Mouse (Mus musculus) forebrain, embryonic 10.5 days (tissue): Measurements from ENCODE around the gene Etfrf1. TPM values are rescaled to one million over a fixed set of nuclear protein-coding genes. Genes with fewer than 3 reads are reported as not detected.

ENCODE experiments used
- DNase-seq: peaks from one replicate; pipeline ENCODE4 v3.0.0-alpha.2; 2017; ENCODE audit warnings: low spot score; ENCODE audit errors: extremely low spot score
- H3K27ac ChIP-seq: fragments of 300-500 bp; sonication (generic); 2 replicates; pipeline ENCODE4 v1.5.1; 2016; ENCODE audit warnings: mild to moderate bottlenecking
- H3K27me3 ChIP-seq: fragments of 300-500 bp; sonication (generic); 2 replicates; pipeline ENCODE4 v1.6.1; 2016; ENCODE audit warnings: mild to moderate bottlenecking; ENCODE audit not compliant: poor library complexity, severe bottlenecking
- H3K36me3 ChIP-seq: fragments of 300-500 bp; sonication (generic); replicated peaks from 2 replicates; pipeline ENCODE4 v1.6.1; 2016; ENCODE audit warnings: mild to moderate bottlenecking, moderate library complexity
- H3K4me1 ChIP-seq: fragments of 300-500 bp; sonication (generic); 2 replicates; pipeline ENCODE4 v1.6.1; 2016
- H3K4me3 ChIP-seq: fragments of 300-500 bp; sonication (generic); 2 replicates; pipeline ENCODE4 v1.5.1; 2016; ENCODE audit warnings: mild to moderate bottlenecking, moderate library complexity
- H3K9me3 ChIP-seq: fragments of 300-500 bp; sonication (generic); 2 replicates; pipeline ENCODE4 v1.6.1; 2016; ENCODE audit warnings: mild to moderate bottlenecking, moderate library complexity
- WGBS: fragments of 180-500 bp; shearing (Covaris S2); methylation state at CpG from one replicate; pipeline ENCODE4 v1.1.7; 2016; 5-methylcytosine and 5-hydroxymethylcytosine counted together
- polyA plus RNA-seq: library from polyadenylated mRNA; unstranded; fragments of >200 nt; fragmentation: Nextera tagmentation; extraction: Ambion mirVana; gene quantifications from 2 replicates; pipeline ENCODE4 v1.2.1, GENCODE M21; 2016

Etfrf1 gene
- 34.1 and 35.4 TPM in 2 replicates for polyA plus RNA-seq

DNA sequence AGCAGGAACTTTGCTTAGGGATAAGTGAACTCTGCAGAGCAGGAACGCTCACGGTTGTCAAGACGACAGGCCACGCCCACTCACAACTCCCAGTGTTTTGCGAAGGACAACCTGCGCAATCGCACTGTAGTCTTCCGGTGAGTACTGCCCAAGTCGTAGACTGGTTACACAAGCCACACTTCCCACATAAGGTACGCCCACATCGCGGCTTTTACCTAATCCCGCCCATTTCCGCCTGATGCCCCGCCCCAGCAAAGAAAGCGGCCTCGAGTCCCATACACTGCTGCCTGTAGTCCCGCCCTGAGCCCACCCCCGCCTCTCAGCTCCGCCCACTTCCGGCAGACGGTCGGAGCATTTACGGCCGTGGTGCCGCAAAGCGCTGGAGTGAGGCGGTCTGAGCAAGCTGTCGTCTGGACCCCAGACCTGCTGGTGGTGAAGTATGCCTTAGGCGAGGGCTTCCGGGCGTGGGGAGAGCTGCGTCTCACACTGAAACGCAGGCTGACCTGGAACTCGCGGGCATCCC is at the start of gene Etfrf1, which contains the start of gene Casc1:
Gene Etfrf1, plus strand, starts transcription at position 319 of the 523 bp plus-strand sequence.
Gene Casc1, minus strand, starts transcription at position 190 of the 523 bp plus-strand sequence.
- peak within 1 kb of the TSS; percentile 77 for H3K4me3 ChIP-seq
- no peaks in the 10 kb centered on the region for H3K27me3 ChIP-seq
- WGBS = under 1% methylated on average over 36 of the region's 36 CpGs
- DNase-seq = peak; percentile 100
- no peaks in the 10 kb centered on the region for H3K9me3 ChIP-seq
- peak within 1 kb of the TSS; percentile 95 for H3K27ac ChIP-seq
- peaks cover 3% of the 10 kb centered on the region; the same call in 1 of the 2 replicates for H3K36me3 ChIP-seq
- H3K4me1 ChIP-seq = peaks cover 18% of the 10 kb centered on the region

DNA sequence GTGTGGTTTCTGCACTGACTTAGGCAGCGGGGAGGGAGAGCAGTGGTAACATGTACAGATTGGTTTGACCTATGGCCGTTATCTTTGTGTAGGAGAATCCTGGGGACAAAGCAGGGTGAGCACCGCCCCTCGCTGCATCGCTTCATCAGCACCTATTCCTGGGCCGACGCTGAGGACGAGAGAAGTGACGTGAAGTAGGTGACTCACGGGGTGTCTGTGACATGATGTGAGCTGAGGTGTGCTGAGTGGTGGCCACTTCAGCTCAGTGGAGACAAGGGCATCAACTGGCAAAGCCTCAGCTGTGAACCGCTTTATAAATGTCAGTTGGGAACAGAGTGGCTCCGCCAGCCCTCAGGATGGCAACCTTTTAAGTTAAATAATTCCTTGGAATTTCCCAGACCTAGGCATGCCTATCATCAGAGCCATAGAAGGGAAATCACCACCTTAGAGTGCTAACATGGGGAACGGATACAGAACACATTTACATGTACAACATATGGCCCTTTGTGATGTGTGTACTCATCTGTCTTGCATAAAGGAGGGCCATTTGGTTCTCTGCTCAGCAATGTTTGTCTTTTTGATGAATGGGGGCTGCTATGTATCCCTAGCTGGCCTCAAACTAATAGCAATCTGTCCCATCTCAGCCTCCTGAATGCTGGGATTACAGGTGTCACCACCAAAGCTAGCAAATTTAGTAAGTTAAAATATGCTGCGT is 38.9 kb upstream of the Etfrf1 start:
- H3K4me3 ChIP-seq = no peak overlapping the region
- peaks cover 47% of the 10 kb centered on the region for H3K4me1 ChIP-seq
- H3K36me3 ChIP-seq = no peaks in the 10 kb centered on the region
- H3K27ac ChIP-seq = no peak overlapping the region
- WGBS = 87% methylated on average over 14 of the region's 14 CpGs
- no peak for DNase-seq
- H3K9me3 ChIP-seq = no peaks in the 10 kb centered on the region
- peaks cover 53% of the 10 kb centered on the region for H3K27me3 ChIP-seq

DNA sequence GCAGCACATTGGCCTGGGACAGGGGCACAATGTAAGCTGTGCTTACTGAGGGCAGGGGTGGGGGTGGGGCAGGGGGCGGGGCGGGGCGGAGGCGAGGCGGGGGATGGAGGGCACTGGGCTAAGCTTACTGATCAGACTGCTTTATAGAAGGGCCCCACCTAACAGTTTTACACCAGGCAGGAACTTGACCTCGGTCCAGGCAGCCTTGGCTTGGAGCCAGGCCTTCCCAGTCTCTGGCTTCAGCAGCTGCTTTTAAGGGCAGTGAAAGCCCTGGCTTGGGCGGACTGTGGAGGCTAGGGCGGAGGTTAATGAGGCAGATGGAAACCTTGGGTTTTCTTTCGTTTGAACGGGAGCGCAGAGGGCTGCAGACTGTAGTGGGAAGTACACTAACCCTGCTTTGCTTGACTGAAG is 37.1 kb upstream of the Etfrf1 start:
- Histone ChIP-seq H3K4me3 (peak overlapping the region; percentile 36), H3K4me1 (peaks cover 55% of the 10 kb centered on the region), H3K36me3 (no peaks in the 10 kb centered on the region), H3K9me3 (no peaks in the 10 kb centered on the region), H3K27ac (peak overlapping the region; percentile 78), H3K27me3 (peaks cover 69% of the 10 kb centered on the region)
- DNase-seq = peak; percentile 62
- WGBS = 1% methylated on average over 11 of the region's 11 CpGs

DNA sequence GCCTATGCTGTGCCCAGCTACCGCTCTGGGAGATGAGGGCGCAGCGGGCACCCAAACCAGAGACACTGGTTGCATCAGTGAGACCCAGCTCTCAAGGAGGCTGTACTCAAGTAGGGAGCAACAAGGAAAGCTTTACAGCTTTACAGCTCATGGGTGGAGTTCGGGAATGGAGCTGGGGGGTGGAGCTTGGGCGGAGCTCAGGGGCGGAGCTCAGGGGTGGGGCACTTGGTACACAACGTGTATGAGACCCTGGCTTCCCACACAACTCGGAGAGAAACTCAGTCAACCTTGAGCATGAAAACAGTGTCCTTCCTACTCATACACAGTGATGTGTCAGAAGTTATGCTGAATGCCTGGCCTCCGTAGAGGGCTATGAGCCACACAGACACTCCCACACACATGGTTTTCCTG is 35.4 kb upstream of the Etfrf1 start:
- no peak for DNase-seq
- Histone ChIP-seq H3K27ac (no peak overlapping the region), H3K27me3 (peaks cover 74% of the 10 kb centered on the region), H3K36me3 (no peaks in the 10 kb centered on the region), H3K4me3 (no peak overlapping the region), H3K9me3 (no peaks in the 10 kb centered on the region), H3K4me1 (peaks cover 60% of the 10 kb centered on the region)
- 38% methylated on average over 9 of the region's 9 CpGs for WGBS

DNA sequence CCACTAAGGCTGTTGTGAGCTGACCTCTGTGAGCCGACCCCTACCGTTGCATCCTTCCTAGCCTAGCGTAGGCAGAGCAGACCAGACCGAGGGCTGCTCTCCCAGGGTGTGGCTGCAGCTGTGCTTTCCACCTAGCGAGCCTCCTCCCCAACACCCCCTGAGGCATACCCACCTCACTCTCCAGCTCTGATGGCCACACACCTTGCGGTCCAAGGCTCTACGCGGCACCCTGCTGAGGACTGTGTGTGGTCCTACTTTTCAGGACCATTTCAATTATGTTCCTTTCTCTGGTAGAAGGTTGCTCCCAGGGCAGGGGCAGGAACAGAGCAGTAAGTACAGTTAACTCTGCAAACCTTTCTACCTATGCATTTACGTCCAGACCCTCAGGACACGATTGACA is 34.5 kb upstream of the Etfrf1 start:
- 42% methylated on average over 10 of the region's 10 CpGs for WGBS
- H3K27me3 ChIP-seq = peaks cover 71% of the 10 kb centered on the region
- no peaks in the 10 kb centered on the region for H3K36me3 ChIP-seq
- no peak overlapping the region for H3K4me3 ChIP-seq
- H3K9me3 ChIP-seq = no peaks in the 10 kb centered on the region
- H3K4me1 ChIP-seq = peaks cover 60% of the 10 kb centered on the region
- no peak overlapping the region for H3K27ac ChIP-seq
- DNase-seq = no peak

DNA sequence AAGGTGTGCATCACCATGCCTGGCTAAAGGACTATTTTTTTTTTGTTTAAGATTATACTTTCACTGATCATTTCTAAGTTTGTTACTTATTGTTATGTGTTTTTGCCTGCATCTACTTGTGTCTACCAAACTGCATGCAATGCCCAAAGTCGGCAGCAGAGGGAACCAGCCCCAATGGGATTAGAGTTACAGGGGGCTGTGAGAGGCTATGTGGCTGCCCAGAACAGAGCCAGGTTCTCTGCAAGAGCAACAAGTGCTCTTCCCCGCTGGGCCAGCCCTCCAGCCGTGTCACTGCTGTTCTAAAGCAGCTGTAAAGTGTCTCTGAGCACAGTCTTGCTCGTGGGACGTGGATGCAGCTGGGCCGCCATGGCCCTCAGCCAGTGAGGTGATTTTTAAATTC is 31.3 kb upstream of the Etfrf1 start:
- Histone ChIP-seq H3K4me1 (peaks cover 36% of the 10 kb centered on the region), H3K27me3 (peaks cover 45% of the 10 kb centered on the region), H3K9me3 (no peaks in the 10 kb centered on the region), H3K36me3 (no peaks in the 10 kb centered on the region), H3K27ac (no peak overlapping the region), H3K4me3 (no peak overlapping the region)
- 33% methylated on average over 6 of the region's 6 CpGs for WGBS
- peak; percentile 67 for DNase-seq

DNA sequence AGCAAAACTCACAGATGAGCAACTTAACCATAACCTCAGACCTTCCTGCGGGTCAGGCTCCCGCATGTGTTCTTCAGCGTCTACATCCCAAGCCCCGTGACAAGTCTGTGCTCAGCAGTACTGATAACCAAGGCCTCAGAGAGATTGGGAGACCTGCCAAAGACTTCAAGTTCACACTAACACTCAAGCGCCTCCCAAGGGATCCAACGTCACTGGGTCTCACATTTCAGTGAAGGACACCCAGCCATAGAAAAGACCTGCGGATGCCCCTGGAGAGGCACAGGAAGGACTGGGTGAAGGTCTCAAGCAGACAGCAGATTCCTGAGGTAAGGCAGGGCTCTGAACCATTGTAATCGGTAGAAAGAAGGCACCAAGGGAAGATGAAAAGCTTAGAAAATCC is 28.9 kb upstream of the Etfrf1 start:
- WGBS = 82% methylated on average over 8 of the region's 8 CpGs
- H3K27ac ChIP-seq = no peak overlapping the region
- no peaks in the 10 kb centered on the region for H3K36me3 ChIP-seq
- peaks cover 21% of the 10 kb centered on the region for H3K27me3 ChIP-seq
- no peaks in the 10 kb centered on the region for H3K9me3 ChIP-seq
- H3K4me3 ChIP-seq = no peak overlapping the region
- DNase-seq = no peak
- peaks cover 12% of the 10 kb centered on the region for H3K4me1 ChIP-seq

DNA sequence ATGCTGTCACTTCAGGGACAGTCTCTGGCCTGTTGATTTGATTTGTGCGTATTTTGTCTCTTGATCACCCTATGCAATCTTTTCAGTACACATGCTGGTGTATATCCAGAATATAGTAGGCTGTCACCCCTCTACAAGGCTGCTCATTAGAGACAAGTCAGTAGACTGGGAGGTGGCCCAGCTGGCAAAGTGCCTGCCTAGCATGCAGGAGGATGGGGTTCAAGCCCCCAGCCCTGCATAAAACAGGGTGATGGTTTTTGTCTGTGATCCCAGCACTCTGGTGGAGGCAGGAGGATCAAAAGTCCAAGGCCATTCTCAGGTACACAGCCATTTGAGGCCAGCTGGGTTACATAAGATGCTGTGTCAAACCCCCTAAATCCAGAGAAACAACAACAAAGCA is 24.8 kb upstream of the Etfrf1 start:
- no peak for DNase-seq
- Histone ChIP-seq H3K27me3 (no peaks in the 10 kb centered on the region), H3K9me3 (no peaks in the 10 kb centered on the region), H3K27ac (no peak overlapping the region), H3K4me1 (0 out of 2 replicates have a peak, but pooled peaks cover 8% of the 10 kb centered on the region), H3K4me3 (no peak overlapping the region), H3K36me3 (no peaks in the 10 kb centered on the region)
- WGBS = 93% methylated on average over 1 of the region's 1 CpGs

DNA sequence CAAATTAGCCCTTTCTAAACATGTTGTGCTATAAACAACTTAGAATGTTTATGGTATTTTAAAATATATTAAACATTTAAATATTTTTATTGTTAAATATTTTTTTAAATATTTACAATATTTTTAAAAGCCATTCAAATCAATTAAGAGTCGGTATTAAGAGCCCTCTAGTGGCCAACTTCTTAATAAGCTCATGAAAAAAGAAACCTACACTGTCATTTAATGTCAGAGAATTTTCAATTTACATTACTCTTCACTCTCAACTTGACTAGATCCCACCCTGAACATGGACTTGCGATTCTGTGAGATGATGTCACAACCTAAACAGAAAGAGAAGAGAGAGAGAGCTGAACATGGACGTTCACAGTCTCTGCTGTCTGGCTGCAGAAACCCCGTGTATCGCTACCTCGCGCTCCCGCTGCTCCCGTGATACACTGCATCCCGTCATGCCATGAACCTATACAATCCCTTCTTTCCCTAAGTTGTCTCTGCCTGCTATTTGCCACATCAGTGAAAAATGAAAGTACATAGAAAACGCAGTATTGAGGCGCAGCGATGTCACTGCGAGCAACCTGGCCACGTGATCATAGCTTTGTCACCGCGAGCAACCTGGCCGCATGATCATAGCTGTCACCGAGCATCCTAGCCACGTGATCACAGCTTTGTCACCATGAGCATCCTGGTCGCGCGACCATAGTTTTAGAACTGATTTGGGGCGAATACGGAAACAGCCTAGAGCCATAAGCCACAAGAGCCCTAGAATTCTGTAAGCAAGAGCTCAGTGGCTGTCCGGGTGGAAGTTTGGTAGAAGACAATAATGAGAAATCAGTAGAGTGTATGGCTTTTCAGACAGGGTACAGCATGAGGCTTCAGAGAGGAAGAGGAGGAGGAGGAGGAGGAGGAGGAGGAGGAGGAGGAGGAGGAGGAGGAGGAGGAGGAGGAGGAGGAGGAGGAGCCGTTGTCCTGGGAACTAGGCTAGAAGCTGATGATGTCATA is 23.5 kb upstream of the Etfrf1 start:
- H3K27ac ChIP-seq = 0 out of 2 replicates have a peak overlapping the region, but pooled peaks have one; percentile 21
- no peaks in the 10 kb centered on the region for H3K9me3 ChIP-seq
- H3K4me3 ChIP-seq = peak overlapping the region; percentile 42
- H3K4me1 ChIP-seq = 0 out of 2 replicates have a peak, but pooled peaks cover 8% of the 10 kb centered on the region
- no peaks in the 10 kb centered on the region for H3K36me3 ChIP-seq
- 64% methylated on average over 27 of the region's 27 CpGs for WGBS
- DNase-seq = no peak
- no peaks in the 10 kb centered on the region for H3K27me3 ChIP-seq

DNA sequence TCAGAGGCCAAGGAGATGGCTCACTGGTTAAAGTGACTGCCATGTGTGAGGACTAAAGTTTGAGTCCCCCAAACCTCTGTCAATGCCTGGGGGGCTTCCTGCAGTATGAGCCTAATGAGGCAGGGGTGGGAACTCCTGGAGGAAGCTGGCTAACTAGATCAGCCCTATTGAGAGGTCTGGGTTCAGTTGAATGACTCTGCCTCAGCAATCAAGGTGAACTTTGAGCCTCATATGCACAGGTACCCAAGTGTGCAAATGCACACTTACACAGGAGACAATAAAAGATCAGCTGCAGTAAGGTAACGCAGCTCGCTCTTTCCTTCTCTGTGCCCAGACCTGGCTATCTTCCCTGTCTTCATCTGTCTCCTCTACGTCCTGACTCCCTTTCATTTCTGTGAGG is 17.9 kb upstream of the Etfrf1 start:
- Histone ChIP-seq H3K4me3 (no peak overlapping the region), H3K9me3 (no peaks in the 10 kb centered on the region), H3K4me1 (0 out of 2 replicates have a peak, but pooled peaks cover 3% of the 10 kb centered on the region), H3K27me3 (no peaks in the 10 kb centered on the region), H3K27ac (no peak overlapping the region), H3K36me3 (no peaks in the 10 kb centered on the region)
- DNase-seq = no peak
- WGBS = 92% methylated on average over 3 of the region's 3 CpGs

DNA sequence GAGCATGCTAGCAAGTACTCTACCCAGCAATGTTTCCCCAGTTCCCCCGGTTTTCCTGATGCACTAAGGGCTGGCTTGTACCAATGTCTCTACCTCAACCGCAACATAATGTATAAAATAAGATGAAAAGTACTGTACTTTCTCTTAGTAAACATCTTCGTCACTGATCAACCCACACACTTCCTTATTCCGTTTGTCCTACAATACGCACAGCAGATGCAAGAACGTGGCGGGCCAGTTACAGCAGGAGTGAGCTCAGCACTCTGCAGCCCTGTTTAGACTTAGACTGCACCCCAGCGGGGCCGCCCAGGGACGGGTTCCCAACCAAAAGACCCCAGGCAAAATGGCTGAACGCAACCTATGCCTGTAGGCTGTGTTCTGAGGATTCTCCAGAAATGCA is 17.5 kb upstream of the Etfrf1 start:
- H3K4me1 ChIP-seq = 0 out of 2 replicates have a peak, but pooled peaks cover 2% of the 10 kb centered on the region
- no peak for DNase-seq
- H3K4me3 ChIP-seq = no peak overlapping the region
- no peaks in the 10 kb centered on the region for H3K9me3 ChIP-seq
- no peaks in the 10 kb centered on the region for H3K27me3 ChIP-seq
- WGBS = 85% methylated on average over 11 of the region's 11 CpGs
- H3K36me3 ChIP-seq = no peaks in the 10 kb centered on the region
- H3K27ac ChIP-seq = no peak overlapping the region

DNA sequence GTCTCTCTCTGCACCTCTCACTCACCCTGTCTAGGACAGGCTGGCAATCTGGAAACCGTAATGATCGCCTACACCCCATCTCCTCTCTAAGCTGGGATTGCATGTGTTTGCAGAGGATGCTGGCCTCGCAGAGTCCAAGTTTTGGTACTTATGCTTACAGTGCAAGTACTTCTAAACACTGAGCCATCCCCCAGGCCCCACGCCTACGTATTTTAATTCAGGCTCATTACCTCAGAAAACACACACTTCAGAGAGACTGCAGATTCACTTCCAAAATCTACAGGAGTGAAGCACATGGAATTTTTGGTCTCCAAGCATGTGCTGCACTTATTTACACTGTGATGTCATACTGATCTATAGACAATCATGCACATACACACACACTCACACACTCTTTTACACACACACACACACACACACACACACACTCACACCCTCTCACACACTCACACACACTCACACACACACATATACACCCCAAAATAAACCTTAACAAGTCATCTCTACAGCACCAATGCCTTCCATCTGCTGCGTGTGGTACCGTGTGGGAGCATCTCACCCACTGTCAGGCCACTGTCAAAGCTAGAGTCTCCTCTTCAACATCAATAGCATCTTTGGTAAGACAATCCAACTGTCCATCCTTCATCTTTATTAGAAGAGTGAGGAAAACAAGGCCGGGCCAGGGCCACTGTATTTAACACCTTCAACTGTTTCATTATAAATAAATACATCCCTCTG is 12.8 kb upstream of the Etfrf1 start:
- no peaks in the 10 kb centered on the region for H3K9me3 ChIP-seq
- no peaks in the 10 kb centered on the region for H3K27me3 ChIP-seq
- DNase-seq = no peak
- no peak overlapping the region for H3K27ac ChIP-seq
- H3K4me3 ChIP-seq = no peak overlapping the region
- 95% methylated on average over 8 of the region's 8 CpGs for WGBS
- 0 out of 2 replicates have a peak, but pooled peaks cover 2% of the 10 kb centered on the region for H3K4me1 ChIP-seq
- H3K36me3 ChIP-seq = no peaks in the 10 kb centered on the region
